Mouse (Mus musculus) G1E (cell line): ENCODE results near the gene Abr.

Experiments
- CTCF ChIP-seq: IDR thresholded peaks from 2 replicates; pipeline ENCODE4 v1.5.1; 2012; ENCODE audit warnings: low read depth, low read length, inconsistent platforms, mixed read lengths
- POLR2AphosphoS5 ChIP-seq: IDR thresholded peaks from 2 replicates; pipeline ENCODE4 v1.6.1; 2012; ENCODE audit warnings: low read depth, low read length, inconsistent platforms; ENCODE audit not compliant: insufficient replicate concordance

DNA sequence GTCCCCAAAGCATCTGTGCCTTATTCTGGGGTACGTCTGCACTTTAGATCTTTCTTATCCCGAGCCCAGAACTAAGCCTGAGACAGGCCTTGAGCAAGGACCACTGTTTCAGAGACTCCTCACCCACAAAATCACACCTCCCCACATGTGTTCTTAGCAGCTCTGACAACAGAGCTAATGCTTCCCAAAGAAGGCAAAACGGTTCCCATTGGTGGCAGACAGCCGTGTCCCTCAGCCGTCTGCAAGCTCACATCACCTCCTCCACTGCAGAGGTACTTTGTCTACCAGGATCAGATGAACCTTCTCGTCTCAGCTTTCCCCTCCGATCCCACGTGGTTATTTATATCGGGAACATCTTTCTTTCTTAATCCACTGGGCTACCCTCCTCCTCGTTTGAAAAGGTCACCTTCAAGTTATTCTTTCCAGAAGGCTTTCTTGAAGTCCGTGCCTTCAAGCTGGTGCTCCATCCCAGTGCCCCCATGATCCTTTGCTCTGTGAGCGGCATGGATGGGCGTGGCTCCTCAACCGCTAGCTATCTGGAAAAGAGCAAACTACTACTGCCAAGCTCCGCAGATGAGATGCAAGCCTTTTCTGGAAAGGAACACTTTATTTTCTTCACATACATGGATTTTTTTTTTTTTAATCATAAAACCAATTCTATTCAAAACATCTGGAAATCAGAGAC, 240.8 kb downstream of the Abr start:
- no peak for TF ChIP-seq CTCF
- TF ChIP-seq POLR2AphosphoS5 = no peak
